Mouse (Mus musculus) heart, adult 2 months (tissue): ENCODE data around the gene Rnf135.

Source experiments
- CTCF ChIP-seq: fragments of 200-600 bp; IDR thresholded peaks from 2 replicates; pipeline ENCODE4 v1.8.1; 2022; ENCODE audit warnings: antibody characterized with exemption, mild to moderate bottlenecking, moderate library complexity
- POLR2A ChIP-seq: fragments of 200-500 bp; IDR thresholded peaks from 2 replicates; pipeline ENCODE4 v1.6.1; 2011; ENCODE audit warnings: mild to moderate bottlenecking, low read depth, low read length, control low read depth; ENCODE audit not compliant: insufficient read depth

DNA sequence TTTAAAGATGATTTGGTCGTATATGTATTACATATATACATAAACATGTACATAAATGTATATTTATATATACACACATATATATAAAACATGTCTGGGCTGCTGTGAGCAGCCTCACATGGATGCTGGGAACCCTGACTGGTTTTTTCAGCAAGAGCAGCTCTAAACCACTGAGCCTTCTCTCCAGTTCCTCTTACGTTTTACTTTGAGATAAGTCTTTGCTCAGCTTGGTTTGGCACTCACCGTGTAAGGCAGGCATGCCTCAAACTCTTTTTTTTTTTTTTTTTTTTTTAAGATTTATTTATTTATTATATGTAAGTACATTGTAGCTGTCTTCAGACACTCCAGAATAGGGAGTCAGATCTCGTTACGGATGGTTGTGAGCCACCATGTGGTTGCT, 33.1 kb upstream of the Rnf135 start:
- TF ChIP-seq CTCF (no peak), POLR2A (no peak)
